Mouse (Mus musculus) adrenal gland, postnatal 10 days (tissue): ENCODE measurements around the gene Ufd1. TPM values are rescaled to one million over a fixed set of nuclear protein-coding genes. Genes with fewer than 3 reads are reported as not detected.

ENCODE experiments used
- DNase-seq: peaks from one replicate; pipeline ENCODE4 v3.0.0; 2021; ENCODE audit warnings: mixed read lengths
- long read RNA-seq, 2 experiments: library from polyadenylated mRNA; stranded (forward); transcript quantifications; one replicate each; pipeline ENCODE4 v2.0.0; 2021
- total RNA-seq, 2 experiments: library from RNA; stranded (reverse); gene quantifications; 2 replicates each; pipeline ENCODE4 v1.2.3; 2021

Ufd1 gene
- total RNA-seq: 10 to 100 TPM; 90.3 to 91.3 TPM
- long read RNA-seq, experiment 1, transcript Ufd1-201 (12 exons, 1,996 nt): major isoform, 78 of 100 reads
- long read RNA-seq, experiment 1, partial matches to known transcripts: 2 of 100 reads
- long read RNA-seq, experiment 1, other reads (novel, unspliced or antisense): 20 of 100 reads
- long read RNA-seq, experiment 2, transcript Ufd1-201 (12 exons, 1,996 nt): major isoform, 47 of 58 reads
- long read RNA-seq, experiment 2, partial matches to known transcripts: 1 of 58 reads
- long read RNA-seq, experiment 2, other reads (novel, unspliced or antisense): 10 of 58 reads

GRCm38 (mm10) chr16:18811468-18812384 lies at the start of gene Ufd1, which contains the start of gene Cdc45:
Gene Ufd1 (plus strand): TSS chr16:18811779.
Gene Cdc45 (minus strand): TSS chr16:18811987.
- DNase-seq: peak; percentile 92

- no peak for DNase-seq
Measured at GRCm38 (mm10) chr16:18762960-18763359, 48.6 kb upstream of the Ufd1 start.

DNA sequence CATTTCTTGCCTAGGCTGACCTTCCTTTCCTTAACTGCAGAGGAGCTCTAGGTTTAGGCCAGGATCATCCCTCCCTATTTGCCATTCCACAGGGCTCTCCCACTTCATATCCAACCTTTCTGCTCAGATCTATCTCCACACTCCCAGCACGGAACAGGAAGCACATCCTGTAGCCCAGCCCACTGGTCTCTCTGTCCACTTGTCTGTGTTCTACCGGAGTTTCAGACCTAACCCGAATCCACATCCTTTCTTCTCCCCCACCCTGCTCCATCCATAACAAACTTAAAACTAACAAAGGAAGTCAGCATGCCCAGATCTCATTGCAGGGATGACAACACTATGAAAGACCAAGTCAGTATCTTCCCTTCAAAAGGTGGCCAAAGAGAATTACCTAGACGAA lies 45.2 kb upstream of the Ufd1 start:
- DNase-seq: no peak

GRCm38 (mm10) chr16:18769501-18769900 lies 42.1 kb upstream of the Ufd1 start:
- DNase-seq: no peak

DNA sequence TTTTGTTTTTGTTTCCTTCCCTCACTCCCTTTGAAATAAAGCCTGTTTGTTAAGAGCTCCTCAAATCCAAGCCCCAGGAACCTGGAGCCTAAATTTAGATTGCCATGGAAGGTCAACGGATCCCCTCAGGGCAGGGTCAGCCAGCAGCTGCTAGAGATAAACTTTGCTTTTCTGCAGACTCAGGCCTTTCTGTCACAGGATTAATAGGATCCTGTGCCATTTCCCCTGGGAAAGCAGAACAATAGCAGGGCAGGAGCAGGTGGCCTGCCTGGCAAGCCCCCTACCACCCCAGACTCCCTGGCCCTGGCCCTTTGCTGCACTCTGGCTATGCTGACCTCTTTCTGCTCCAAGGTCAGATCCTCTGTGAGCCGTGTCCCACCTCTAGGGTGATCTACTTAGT lies 37.6 kb upstream of the Ufd1 start:
- DNase-seq: no peak

- DNase-seq: peak; percentile 49
Measured at GRCm38 (mm10) chr16:18775621-18776555, 35.7 kb upstream of the Ufd1 start.

DNA sequence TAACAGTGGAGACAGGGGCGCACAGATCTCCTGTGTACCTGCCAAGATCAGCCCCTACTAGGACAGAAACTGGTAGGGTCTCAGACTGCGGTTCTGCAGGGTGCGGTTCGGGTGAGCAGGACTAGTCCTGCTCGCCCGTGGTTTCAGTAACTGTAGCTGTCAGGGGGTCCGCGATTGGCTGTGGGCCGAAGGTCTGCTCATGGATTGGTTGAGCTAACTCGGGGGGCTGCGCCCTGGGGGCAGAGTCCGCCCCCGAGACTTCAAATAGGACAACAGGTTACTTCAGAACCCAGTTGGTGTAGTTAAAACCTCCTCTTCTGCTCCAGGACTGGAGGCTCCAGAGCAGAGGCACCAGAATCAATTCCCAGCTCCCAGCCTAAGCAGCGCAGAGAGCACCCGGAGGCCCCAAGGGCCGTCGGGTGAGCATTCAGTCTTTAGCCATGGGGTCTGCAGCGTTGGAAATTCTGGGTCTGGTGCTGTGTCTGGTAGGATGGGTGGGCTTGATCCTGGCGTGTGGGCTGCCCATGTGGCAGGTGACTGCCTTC lies 35.0 kb upstream of the Ufd1 start, which contains the start of gene Cldn5:
Gene Cldn5 (plus strand): TSS at position 292 of the 545 bp plus-strand sequence.
- peak; percentile 58 for DNase-seq

- DNase-seq: peak; percentile 49
Measured at GRCm38 (mm10) chr16:18777101-18778080, 34.2 kb upstream of the Ufd1 start.

DNA sequence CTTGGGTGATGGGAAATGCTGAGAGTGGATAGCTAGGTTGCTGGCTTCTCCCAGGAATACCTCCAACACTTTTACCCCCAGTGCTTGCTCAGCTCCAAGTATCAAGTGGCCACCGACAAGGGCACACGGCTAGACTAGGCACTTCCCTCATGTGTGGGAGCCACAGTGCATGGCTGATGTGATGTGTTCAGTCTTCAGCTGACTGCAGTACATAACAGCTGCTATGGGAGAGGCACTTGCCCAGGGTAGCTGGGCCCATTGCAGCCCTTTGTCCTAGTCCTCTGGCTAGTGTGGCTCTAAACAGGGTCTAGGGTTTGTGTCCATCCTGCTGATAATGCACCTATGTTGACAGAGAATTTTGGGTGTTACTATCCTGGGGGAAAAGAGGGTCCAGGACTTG lies 33.1 kb upstream of the Ufd1 start:
- DNase-seq: no peak

DNA sequence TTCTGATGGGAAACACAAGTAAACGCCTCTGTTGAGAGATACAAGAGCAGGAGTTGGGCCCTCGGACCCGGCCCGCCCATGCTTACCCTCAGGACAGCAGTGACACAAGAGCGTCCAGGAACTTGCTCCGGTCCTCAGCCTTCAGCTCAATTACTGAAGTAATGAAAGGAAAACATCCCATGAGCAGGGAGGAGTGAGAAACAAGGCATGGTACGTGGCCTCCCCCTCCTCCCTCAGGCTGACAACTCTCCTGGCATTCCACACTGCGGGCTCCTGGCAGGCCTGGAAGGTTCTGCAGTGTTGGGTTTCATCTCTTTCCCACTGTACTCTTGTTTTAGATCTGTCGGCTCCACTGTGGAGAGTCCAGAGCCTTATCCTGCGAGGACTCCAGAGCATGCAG lies 29.8 kb upstream of the Ufd1 start:
- DNase-seq: no peak

GRCm38 (mm10) chr16:18785025-18785424 lies 26.6 kb upstream of the Ufd1 start:
- DNase-seq: no peak

- no peak for DNase-seq
Measured at GRCm38 (mm10) chr16:18785485-18785884, 26.1 kb upstream of the Ufd1 start.

GRCm38 (mm10) chr16:18786652-18787051 lies 24.9 kb upstream of the Ufd1 start:
- no peak for DNase-seq

- DNase-seq: no peak
Measured at GRCm38 (mm10) chr16:18788627-18789406, 22.8 kb upstream of the Ufd1 start.

GRCm38 (mm10) chr16:18795223-18795899 lies 16.2 kb upstream of the Ufd1 start:
- no peak for DNase-seq

- no peak for DNase-seq
Measured at GRCm38 (mm10) chr16:18796645-18797044, 14.9 kb upstream of the Ufd1 start.

DNA sequence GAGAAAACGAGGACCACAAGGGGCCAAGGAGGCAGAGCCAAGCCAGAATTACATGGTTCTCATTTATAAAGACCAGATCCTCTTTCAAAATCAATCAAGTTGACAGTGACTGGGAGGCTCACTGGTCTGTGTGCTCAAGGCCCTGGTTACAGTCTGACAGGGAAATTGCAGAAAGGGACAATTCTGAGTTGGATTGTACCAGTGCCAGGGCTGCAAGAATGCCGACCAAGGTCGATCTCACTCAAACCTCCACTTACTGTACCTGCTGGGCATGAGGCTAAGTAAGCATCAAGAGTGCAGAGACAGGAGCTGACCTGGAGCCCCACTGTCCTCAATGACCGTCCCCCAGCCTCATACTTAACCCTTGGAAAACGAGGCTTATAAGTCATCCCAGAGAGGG lies 13.4 kb upstream of the Ufd1 start:
- DNase-seq: no peak

DNA sequence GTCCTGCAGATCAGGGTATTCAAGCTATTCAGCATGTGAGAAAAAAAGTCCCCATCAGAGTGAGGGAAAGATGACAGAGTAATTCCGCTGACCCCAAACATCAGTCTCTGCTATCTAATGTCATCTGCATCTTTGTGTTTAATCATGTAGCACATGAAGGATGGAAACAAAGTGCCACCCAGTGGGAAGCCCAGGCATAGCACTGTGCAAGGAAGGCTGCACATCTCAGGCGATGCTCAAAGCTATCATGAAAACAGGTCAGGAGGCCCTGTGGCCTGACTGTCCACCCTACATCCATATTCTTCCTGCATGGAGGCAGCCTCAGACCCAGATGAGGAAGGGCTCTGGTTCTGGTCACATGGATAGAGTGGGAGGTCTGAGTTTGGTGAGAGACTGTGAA lies 12.7 kb upstream of the Ufd1 start:
- DNase-seq: peak; percentile 77

DNA sequence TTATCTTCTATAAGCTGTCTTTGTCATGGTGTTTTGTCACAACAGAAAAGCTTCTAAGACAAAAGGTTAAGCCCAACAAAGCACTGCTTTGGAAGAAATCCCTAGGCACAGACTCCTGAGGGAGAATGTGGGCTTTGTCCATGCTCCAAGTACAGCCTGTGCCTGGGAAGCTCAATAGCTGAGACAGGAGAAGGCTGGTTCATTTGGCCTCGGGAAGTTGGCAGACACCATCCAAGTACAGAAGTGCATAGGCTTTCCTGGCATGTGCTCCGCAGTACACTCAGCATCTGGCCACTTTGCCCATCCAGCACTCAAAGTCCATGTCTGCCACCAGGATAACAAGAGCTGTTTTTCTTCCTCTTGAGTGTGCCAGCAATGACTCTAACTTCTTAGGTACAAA lies 5.8 kb upstream of the Ufd1 start:
- peak; percentile 51 for DNase-seq
